9 mouse cellular contexts compared by ENCODE assay signal in genomic region chr8:13226288-13226687, GRCm38 (mm10). TPM values are rescaled to one million over a fixed set of nuclear protein-coding genes. Genes with fewer than 3 reads are reported as not detected.
DNase-seq lines count a peak whose midpoint lies in the region; ATAC-seq lines count a peak whose summit lies in the region.
"Had no signal": no experiment of that assay in that cellular context is flagged by ENCODE, and none has a peak within 500 bp of the region (broad histone marks: within the 10 kb centered on the region; RNA-seq: fewer than 3 reads in every experiment).

No protein-coding gene starts in this region.

- intact Hi-C loops in gastrocnemius, postnatal 14 days (cut with DNase I; ENCODE audit: low total_unique reads): no loop called here

- no peak overlapping the region for H3K4me3 ChIP-seq in limb, embryonic 12.5 days (replicated peaks)

- peak; percentile 43 to 58 for DNase-seq in right cerebral cortex, postnatal 10 days (ENCODE audit: low spot score in 2 of 2)
- DNase-seq in right cerebral cortex, postnatal 4 days: no peak
- peak; percentile 16 for DNase-seq in forelimb bud, embryonic 11.5 days (ENCODE audit: low read depth, low spot score)
- no peak for DNase-seq in spleen, adult 12 weeks (ENCODE audit: low spot score)
- DNase-seq in gastrocnemius, postnatal 14 days: no peak
- no peak for DNase-seq in spleen, adult 18-20 months
- DNase-seq in thymus, postnatal 14 days: no peak
- DNase-seq: kidney, postnatal 25 days had no signal

- H3K27me3 ChIP-seq in limb, embryonic 12.5 days: peaks cover 24% of the 10 kb centered on the region; the same call in 1 of the 2 replicates

- H3K27ac ChIP-seq in limb, embryonic 12.5 days: no peak overlapping the region

- H3K9me3 ChIP-seq in limb, embryonic 12.5 days: no peaks in the 10 kb centered on the region

- 66% methylated on average over 6 of the region's 6 CpGs for WGBS in limb, embryonic 12.5 days

- no peaks in the 10 kb centered on the region for H3K36me3 ChIP-seq in limb, embryonic 12.5 days

- no peak overlapping the region for H3K4me2 ChIP-seq in limb, embryonic 12.5 days

- ATAC-seq in limb, embryonic 12.5 days (ENCODE audit: insufficient number of reproducible peaks, insufficient read depth, low FRiP score, low TSS enrichment, low read depth): peak; percentile 34; the same call in 1 of the 2 replicates

- peaks cover 17% of the 10 kb centered on the region for H3K4me1 ChIP-seq in limb, embryonic 12.5 days (replicated peaks)

- H3K9ac ChIP-seq in limb, embryonic 12.5 days (replicated peaks): 0 out of 2 replicates have a peak overlapping the region, but pooled peaks have one; percentile 27

RNA-seq across cellular contexts. Expression of gene Grtp1, which starts 25.9 kb away (rescaled TPM):
- polyA plus RNA-seq in limb, embryonic 12.5 days (2016; fragmentation: Nextera tagmentation; extraction: Ambion mirVana): 14.2 and 14.6 TPM in 2 replicates
- total RNA-seq in gastrocnemius, postnatal 14 days (2021): 10 to 100 TPM; 10.1 to 12.4 TPM

RNA-seq across cellular contexts. Expression of gene Adprhl1, which starts 27.7 kb away (rescaled TPM):
- 0.10 and 0.31 TPM in 2 replicates for polyA plus RNA-seq in limb, embryonic 12.5 days (2016; fragmentation: Nextera tagmentation; extraction: Ambion mirVana)
- total RNA-seq in gastrocnemius, postnatal 14 days (2021): 10 to 100 TPM; 51.9 to 71.6 TPM

Comparison
In these comparisons a context has a peak if more than half of its experiments do, and no peak if none do; other contexts are left out.
1. DNase-seq: peak in right cerebral cortex, postnatal 10 days (2 of 2) and forelimb bud, embryonic 11.5 days (single experiment); none in right cerebral cortex, postnatal 4 days (single experiment), spleen, adult 12 weeks (single experiment), gastrocnemius, postnatal 14 days (single experiment), spleen, adult 18-20 months (0 of 2) and thymus, postnatal 14 days (single experiment).